Mouse (Mus musculus): ENCODE data around the gene Cnot11.

The Cnot11 gene

DNA sequence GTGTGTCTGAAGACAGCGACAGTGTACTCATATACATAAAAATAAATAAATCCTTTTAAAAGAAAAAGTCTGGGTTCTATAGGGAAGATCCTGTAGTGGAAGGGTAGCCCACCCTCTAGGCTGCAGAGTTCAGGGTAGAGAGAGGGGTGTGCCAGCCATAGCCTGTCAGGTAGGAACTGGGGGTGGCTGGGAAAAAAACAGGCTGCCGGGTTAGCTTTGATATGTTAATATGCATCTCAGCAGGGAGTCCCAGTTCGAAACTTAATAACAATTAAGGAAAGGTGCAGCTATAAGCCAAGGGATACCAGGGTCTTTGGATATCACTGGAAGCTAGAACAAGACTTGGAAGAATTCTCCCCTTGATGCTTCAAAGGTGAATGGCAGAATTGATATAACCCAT lies 875 bp upstream of the Cnot11 start:
- in situ Hi-C loops (cut with MboI, MseI) = no loop called here

DNA sequence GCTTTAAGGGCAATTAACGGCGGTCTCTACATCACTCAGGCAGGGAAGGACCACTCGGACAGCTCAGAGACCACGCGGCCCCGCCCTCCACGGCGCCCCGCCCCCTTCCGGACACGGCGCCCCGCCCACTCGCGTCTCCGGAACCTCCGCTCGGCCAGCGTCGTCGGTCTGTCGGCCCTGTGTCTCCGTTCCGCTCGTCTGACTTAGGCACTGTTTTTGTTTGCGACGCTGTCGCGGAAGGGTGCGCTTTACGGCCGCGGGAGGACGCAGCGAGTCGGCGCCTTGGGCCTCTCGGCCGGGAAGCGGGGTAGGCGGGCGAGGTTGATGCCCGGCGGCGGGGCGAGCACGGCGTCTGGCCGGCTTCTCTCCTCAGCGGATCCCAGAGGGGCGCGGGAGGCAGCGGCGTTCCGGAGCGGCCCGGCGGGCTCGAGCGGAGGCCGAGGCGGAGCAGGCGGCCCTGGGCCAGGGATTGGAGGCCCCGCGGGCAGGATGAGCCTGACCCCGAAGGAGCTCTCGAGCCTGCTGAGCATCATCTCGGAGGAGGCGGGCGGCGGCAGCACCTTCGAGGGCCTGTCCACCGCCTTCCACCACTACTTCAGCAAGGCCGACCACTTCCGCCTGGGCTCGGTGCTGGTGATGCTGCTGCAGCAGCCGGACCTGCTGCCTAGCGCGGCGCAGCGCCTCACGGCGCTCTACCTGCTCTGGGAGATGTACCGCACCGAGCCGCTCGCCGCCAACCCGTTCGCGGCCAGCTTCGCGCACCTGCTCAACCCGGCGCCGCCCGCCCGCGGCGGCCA lies 921 bp downstream of the Cnot11 start:
- in situ Hi-C loops (cut with MboI, MseI) = no loop called here

DNA sequence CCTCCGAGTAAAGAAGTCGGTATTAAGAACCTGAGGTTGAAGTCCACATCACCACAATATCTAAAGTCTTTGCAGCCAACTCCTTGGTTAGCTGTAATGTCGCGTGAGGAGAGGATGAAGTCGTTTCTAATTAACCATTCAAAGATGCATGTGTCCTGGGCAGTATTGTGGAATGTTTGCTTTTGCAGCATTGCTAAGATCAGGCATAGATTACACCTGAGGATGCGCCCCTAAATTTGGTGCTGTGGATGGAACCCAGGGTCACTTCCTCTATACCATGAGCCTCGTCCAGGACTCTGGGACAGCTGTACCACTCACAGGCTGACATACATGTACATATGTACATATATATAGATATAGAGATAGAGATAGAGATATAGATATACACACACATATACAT lies 1.9 kb downstream of the Cnot11 start:
- in situ Hi-C loops (cut with MboI, MseI) = no loop called here

DNA sequence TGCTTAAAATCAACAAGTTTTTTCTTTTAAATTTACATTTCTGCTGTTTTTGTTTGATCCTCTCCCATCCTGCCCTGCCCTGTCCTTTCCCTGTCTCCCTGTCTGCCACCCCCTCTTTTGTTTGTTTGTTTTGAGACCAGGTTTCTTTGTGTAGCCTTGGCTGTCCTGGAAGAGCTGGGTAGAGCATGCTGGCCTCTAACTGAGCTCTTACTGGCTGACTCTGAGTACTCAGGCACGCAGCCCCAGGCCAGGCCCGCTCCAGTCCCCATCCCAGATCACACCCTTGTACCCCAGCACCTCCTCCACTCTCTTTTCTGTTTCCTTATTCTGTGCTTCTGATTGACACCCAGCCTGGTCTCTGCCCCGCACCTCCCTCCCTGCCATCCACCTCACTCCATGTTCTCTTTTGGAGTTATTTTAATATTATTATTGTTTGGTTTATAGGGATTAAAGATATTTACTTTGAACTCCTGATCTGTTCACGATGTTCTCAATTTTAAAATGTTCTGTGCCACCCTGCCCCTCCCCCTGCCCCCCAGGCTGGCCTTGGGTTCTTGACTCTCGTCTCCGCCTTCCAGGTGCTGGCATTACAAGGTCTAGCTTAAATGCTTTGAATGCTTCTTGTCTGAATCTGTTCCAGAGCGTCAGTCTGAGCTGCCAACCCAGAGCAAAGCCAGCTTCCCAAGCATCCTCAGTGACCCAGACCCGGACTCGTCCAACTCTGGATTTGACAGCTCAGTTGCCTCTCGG lies 3.0 kb downstream of the Cnot11 start:
- in situ Hi-C loops (cut with MboI, MseI) = no loop called here

DNA sequence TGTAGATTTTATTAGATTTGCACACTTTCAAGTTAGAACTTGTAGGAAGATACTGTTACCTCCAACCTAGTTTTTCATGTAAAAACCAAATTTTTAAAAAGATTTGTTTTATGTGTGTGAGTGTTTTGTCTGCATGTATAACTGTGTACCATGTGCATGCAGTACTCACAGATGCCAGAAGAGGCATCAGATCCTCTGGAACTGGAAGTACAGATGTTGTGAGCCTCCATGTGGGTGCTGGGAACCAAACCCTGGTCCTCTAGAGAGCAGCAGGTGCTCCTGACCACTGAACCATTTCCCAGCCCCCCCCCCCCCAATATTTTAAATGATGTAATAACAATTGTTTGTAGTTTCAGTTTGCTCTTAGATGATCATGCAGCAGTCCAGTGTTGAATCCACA lies 5.8 kb downstream of the Cnot11 start:
- in situ Hi-C loops (cut with MboI, MseI) = no loop called here

DNA sequence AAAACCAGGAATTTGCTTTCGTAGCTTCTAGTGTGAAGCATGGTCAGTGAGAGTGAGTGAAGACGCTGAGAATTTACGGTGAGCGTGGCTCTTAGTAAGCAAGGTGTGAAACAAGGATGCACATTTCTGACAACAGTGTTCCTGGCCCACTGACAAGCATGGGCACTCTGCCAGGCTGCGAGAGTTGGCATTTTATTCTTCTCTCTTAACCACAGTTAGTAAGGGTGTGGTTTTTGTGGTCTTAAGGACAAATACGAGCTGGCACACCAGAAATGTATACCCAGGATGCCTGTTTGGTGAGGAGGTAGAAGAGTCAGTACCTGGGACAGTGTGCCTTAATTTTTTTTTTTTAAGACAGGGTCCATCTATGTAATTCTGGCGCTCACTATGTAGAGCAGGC lies 10.8 kb downstream of the Cnot11 start:
- in situ Hi-C loops (cut with MboI, MseI) = no loop called here

DNA sequence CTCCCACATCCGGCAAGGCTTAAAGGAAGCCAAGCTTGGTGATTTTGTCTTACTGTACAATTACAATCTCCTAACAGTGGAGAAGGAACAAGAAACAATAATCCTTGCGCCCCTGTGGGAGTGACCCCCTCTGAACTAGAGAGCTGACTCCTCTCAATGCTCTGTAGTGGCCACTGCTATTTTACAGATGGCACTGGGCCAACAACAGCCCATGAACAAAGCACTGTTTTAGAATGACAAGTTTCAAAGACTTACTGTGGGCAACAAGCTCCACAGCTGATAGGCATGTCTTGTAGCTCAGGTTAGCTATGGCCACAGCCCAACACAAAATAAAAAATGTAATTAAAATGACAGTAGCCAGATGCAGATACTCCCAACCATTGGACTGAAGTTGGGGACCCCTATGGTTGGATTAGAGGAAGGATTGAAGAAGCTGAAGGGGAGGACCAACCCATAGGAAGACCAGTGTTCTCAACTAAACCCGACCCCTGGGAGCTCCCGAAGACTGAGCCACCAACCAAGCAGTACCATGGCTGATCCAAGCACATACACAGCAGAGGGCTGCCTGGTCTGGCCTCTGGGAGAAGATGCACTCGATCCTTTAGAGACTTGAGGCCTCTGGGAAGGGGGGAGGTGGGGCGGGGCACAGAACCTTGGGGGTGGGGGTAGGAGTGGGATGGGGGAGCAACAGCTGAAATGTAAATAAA lies 11.5 kb downstream of the Cnot11 start:
- in situ Hi-C loops (cut with MboI, MseI) = no loop called here

DNA sequence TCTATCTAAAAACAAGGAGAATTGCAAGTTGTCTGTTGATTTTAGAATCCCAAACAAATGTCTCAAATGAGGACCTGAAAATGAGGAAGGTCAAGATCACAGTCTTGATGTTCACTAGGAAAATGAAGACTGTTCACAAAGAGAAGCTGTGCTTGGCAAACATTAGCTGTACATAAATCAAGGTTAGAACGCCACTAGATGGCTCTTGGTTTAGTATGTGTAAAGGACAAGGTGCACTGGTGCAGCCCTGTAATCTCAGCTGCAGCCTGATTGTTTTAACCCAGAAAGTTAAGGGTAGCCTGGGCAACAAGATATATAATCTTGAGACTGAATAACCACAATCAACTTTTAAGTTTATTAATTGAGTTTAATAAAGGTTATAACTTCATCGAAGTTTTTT lies 12.4 kb downstream of the Cnot11 start:
- in situ Hi-C loops (cut with MboI, MseI) = no loop called here

DNA sequence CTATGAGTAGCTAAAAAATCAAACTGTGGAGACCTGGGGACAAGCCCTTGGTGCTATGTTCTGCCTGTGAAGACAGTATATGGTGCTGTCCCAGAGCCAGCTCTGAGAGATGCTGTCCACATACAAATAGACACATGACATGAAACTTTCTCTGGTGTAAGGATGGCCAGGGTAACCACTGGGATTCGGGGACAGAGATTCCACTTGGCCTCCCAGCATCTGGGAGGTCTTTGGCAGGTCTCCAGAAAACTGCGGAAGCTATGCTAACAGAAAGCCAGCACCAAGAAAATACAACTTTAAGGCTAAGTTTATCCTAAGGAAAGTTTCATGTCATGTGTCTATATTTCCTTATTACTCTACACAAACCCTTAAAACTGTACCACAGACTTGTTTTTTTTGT lies 15.0 kb downstream of the Cnot11 start:
- in situ Hi-C loops (cut with MboI, MseI) = no loop called here

DNA sequence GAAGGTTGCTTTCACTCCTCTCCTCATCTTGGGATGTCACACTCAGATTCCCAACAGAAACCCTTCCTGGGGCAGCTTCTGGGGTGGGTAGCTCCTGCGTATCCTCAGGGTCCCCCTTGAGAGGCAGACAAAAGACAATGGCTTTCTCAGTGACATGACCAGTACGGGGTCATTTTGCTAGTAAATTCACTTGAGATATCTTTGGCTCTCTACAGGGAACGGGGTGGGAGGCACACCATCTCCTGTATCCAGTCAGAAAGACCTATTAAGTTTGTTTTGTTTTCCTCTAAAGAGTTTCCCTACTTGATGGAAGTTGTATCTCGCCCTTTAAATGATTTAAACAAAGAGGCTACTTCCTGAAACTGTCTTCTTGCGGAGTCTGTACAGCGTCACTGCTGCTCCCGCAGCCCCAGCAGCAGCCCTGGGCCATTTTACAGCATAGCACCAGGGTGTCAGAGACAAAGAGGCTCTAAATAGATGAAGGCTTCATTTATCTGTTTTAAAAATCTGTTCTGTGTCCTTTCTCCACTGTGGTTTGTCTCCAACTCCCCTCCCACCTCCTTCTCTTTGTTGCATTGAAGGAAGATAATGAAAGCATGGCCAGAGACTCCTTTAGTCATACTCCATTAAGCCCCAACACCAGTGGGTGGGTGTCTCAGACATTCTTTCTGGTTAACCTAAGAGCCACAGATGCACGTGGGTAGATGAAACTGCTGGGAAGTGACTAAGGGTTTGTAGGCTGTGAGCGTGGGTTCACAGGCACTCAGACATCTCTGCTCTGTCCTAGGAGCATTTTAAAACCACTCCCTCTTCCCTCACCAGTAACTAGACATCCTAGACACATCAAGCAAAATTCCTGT lies 21.0 kb downstream of the Cnot11 start:
- in situ Hi-C loops (cut with MboI, MseI) = no loop called here

DNA sequence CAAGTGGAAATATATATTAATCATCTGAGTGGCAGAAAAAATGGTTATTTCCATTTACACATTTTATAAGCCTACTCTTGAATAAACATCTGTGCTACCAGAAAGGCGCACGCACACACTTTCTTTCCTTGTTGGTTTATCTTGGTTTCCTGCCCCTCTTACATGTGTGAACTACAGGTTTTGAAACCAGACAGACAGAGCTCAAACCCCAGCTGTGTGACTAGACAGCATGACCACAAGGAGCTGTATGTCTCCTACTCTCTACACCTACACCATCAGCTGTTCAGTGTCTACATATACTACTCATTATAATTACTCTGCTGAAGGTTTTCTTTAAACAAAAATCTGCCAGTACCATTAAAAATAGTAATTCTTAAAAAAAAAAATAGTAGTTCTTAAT lies 24.2 kb downstream of the Cnot11 start:
- in situ Hi-C loops (cut with MboI, MseI) = no loop called here

DNA sequence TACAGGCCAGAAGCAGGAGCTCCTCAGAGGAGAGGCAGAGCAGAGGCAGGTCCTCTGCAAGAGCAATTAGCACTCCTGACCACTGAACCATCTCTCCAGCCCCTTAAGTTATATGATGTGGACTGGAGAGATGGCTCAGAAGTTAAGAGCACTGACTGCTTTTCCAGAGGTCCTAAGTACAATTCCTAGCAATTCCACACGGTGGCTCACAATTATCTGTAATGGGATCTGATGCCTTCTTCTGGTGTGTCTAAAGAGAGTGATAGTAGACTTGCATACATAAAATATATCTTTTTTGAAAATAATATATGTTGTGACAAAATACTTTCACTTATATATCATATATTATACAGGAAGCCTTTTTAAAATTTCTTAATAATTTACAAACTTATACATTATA lies 27.1 kb downstream of the Cnot11 start:
- in situ Hi-C loops (cut with MboI, MseI) = no loop called here

DNA sequence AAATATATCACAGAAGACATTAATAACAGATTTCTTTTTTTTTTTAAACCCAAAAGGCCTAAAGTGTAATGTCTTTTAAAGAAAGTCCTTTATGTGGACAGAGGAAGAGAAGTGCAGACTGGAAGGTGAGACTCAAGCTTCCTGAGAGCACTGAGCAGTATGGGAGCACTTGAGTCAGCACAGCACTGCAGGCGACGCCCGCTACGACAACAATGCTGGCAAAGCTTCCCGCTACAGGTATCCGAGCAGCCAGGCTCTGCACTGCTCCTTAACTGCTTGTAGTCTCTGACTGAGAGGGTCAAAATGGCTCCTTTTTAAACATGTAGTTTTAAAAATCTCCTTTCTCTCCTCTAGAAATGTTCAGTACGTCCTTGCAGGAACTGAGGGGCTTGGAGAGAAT lies 28.4 kb downstream of the Cnot11 start:
- in situ Hi-C loops (cut with MboI, MseI) = no loop called here

DNA sequence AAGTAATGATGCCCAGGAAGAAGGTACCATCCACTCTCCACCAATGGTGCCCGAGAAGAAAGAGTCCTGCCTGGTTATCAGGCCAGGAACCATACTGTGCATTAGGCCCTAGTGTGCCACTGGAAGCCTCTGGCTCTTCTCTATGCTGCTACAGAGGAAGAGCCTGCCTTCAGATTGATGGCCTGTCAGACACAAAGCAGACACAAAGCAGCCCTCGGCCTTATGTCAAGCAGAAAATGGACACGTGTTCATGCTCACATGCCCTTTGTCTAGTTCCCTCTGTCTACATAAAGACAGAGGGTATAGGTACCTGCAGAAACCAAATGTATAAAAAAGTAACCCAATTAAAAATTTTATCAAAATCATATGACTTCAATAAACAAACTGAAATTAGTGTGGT lies 29.8 kb downstream of the Cnot11 start:
- in situ Hi-C loops (cut with MboI, MseI) = no loop called here

DNA sequence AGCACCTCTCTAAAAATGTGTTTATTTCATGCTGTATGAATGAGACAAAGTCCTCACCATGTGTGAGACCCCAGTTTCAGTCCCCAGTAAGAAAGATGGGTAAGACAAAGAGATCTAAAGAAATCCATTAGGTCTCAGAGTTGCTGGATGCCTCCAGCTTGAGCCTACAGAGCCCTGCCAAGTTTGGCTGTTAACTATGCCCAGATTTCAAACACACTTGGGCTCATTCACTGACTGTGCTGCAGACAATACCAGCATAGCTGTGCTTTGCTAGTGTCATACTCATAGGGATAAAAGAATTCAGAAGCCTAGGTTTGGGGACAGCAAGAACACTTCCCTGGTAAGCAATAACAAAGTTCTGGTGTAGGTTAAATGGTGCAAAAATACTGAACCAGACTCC lies 33.3 kb downstream of the Cnot11 start:
- in situ Hi-C loops (cut with MboI, MseI) = no loop called here

DNA sequence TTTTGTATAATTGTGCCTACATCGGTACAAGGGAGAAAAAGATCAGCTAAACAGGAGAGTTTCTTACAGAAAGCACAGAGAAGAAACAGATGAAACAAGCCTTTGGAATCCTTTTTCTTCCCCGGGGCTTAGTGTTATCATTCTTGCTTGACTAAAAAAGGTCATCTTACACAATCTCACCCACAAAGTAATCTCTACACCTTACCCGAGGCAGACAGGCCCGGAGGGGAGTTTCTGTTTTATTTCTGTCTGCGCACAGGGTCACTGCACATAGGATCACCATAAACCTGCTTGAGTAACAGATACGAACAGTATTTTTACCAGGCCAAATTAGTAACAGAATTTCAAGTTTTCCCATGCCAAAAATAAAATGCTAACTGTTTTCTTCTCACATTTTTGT lies 36.9 kb downstream of the Cnot11 start:
- in situ Hi-C loops (cut with MboI, MseI) = no loop called here

DNA sequence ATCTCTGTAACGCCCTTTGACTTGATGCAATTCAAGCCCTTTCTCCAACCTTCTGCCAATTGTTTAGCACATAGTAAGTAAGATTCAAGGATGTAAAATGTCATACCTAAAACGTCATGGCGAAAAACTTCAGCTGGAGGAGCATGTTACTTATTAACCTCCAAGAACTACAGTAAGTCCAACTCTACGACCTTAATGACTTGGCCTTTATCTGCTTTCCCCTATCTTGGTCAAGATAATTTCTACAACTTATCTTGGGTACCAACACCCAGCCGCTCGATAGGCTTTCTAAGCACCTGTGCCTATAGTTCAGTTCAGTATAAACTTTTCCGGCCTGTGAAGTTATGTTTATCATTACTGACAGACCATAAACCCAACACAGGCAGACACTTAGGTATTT lies 39.1 kb downstream of the Cnot11 start:
- in situ Hi-C loops (cut with MboI, MseI) = no loop called here

DNA sequence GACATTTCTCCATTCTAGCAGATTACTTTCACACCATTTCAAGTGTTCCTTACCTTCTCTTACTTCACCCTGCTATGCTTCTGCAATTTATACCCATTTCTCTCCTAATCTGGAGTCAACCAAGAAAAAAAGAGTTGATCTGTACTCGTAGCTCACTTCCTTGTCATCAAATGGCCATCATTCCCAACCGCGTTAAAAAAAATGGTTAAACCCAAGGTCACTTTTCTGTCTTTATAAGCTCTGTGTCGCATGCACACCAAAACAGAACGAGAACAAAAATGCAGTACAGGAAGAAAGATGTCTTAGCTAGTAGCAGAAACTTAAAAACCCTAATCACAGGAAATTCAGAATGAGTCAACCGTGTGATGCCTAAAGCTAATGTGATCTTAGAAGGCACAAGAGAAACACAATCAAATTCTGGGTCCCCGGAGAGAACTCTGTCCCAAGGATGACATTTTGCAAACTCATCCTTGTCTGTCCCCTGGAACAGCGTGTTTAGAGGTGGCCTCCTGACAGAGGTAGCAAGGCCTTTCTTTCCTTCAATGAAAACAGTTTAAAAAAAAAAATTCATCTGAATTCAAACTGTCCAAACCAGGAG lies 41.1 kb downstream of the Cnot11 start:
- in situ Hi-C loops (cut with MboI, MseI) = no loop called here

DNA sequence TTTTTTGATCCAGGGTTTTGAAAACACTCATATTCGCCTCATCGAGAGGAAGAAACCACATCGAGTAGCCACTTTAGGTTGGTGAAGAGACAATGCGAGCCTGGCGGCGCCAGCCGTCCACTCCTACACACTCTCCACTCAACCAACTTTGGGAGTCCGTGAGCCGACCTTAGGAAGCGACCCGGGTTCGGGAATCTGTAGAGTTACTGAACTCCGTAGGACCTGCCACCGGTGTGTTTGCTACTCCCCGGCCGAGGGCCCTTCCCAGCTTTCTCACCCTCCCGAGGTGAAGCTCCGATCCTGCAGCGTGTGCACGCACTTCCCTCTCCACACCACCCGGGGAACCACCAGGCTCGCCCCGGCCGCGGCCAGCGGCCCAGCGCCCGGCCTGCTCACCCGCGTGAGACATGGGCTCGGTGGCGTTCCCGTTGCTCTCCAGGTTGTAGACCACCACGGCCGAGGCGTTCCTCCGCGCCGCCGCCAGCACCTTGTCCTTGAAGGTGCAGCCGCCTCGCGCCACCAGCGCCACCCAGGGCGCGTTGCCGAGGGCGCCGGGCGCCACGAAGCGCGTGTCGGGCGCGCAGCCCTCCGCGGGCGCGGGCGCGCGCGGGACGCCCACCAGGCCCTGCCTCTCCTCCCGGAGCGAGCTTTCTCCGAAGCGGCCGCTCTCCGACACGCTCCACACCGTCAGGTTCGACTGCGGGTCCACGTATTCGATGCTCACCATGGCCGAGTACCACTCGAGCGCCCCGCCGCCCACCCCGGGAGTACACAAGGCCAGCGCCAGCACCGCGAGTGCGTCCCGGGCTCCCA lies 41.8 kb downstream of the Cnot11 start:
- in situ Hi-C loops (cut with MboI, MseI) = no loop called here

DNA sequence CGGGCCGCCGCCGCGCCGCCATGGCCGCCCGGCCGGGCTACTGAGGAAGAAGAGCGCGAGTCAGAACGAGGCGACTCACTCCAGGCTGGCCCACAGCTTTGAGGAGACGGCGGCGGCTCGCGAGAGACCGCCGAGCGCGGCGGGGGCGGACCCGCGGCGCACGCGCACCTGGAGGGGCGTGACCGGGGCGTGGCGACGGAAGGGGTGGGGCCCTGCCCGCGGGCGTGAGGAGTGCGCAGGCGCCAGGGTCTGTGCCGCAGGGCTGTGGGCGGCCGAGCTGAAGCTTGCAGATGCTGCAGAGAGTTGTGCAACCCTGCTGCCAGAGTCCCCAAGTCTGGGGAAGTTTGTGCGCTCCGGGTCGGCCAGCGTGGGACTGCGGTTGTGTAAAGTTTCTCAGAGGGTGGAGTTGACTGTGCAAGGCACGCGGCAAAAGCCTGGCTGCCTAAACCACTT lies 42.5 kb downstream of the Cnot11 start, which contains the start of gene Rnf149:
TSS of gene Rnf149 (minus strand) at position 153 of the 453 bp plus-strand sequence.
- in situ Hi-C loops (cut with MboI, MseI) = no loop called here
